Mouse (Mus musculus) intestine, embryonic 16.5 days (tissue): ENCODE measurements around the gene Apobec1. TPM values are rescaled to one million over a fixed set of nuclear protein-coding genes. Genes with fewer than 3 reads are reported as not detected.

Source experiments
- ATAC-seq: fragments of 200-750 bp; cut with Nextera tagmentation; 2 replicates; pipeline ENCODE4 v1.8.0; 2017; ENCODE audit warnings: moderate TSS enrichment, moderate library complexity
- H3K27ac ChIP-seq: fragments of 300-500 bp; sonication (generic); 2 replicates; pipeline ENCODE4 v1.5.1; 2014; ENCODE audit warnings: mild to moderate bottlenecking, low read length
- H3K27me3 ChIP-seq: fragments of 300-500 bp; sonication (generic); replicated peaks from 2 replicates; pipeline ENCODE4 v1.6.1; 2014; ENCODE audit warnings: low read length, control low read depth, mixed read lengths; ENCODE audit not compliant: control insufficient read depth, insufficient read depth
- H3K36me3 ChIP-seq: fragments of 300-500 bp; sonication (generic); 2 replicates; pipeline ENCODE4 v1.6.1; 2014; ENCODE audit warnings: low read length, control low read depth; ENCODE audit not compliant: control insufficient read depth, insufficient read depth
- H3K4me1 ChIP-seq: fragments of 300-500 bp; sonication (generic); 2 replicates; pipeline ENCODE4 v1.6.1; 2014; ENCODE audit warnings: low read length, control low read depth, mixed read lengths; ENCODE audit not compliant: control insufficient read depth, insufficient read depth
- H3K4me2 ChIP-seq: fragments of 300-500 bp; sonication (generic); 2 replicates; pipeline ENCODE4 v1.6.1; 2014; ENCODE audit warnings: low read depth, low read length, control low read depth
- H3K4me3 ChIP-seq: fragments of 300-500 bp; sonication (generic); 2 replicates; pipeline ENCODE4 v1.5.1; 2014; ENCODE audit warnings: mild to moderate bottlenecking, low read length
- H3K9ac ChIP-seq: fragments of 300-500 bp; sonication (generic); 2 replicates; pipeline ENCODE4 v1.6.1; 2014; ENCODE audit warnings: low read depth, low read length
- H3K9me3 ChIP-seq: fragments of 300-500 bp; sonication (generic); 2 replicates; pipeline ENCODE4 v1.6.1; 2016; ENCODE audit warnings: low read length, control low read depth; ENCODE audit not compliant: control insufficient read depth
- WGBS: fragments of 180-500 bp; shearing (Covaris S2); extraction: QIAGEN DNeasy Blood & Tissue Kit; methylation state at CpG from one replicate; pipeline ENCODE4 v1.1.7; 2014; 5-methylcytosine and 5-hydroxymethylcytosine counted together
- polyA plus RNA-seq: library from polyadenylated mRNA; unstranded; fragments of >200 nt; fragmentation: Nextera tagmentation; extraction: Ambion mirVana; gene quantifications from 2 replicates; pipeline ENCODE4 v1.2.1, GENCODE M21; 2015

Apobec1 gene
- polyA plus RNA-seq, 1 experiment from 2014 or later: 9.1 TPM

DNA sequence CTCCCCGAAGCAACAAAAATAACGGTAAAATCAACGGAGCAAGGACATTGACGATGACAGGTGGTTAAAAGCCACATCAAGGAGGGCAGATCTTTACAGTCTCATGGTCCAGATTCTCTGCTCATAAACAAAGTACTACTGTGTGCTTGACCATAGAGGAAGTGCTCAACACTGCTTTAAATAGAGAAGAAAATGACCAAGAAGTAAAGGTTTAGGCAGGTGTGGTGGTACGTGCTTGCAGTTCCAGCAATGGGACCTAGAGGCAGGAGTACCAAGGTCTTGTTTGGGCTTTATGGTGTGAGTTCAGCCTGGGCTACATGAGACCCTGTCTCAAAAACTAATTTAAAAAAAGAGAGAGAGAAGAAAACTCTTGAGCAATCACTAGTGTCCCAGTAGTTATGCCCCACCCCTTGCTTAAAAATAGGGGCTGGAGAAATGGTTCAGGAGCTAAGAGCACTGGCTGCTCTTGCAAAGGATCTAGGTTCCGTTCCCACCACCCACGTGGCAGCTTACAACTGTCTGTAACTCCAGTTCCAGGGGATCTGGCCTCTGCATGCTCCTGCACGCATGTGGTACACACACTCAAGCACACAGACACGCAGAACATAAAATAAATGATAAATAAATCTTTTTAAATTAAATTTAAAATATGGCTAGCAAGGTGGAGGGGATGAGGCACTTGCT is 3.0 kb downstream of the Apobec1 start:
- H3K4me1 ChIP-seq: no peaks in the 10 kb centered on the region
- no peaks in the 10 kb centered on the region for H3K9me3 ChIP-seq
- H3K27ac ChIP-seq: no peak overlapping the region
- no peak overlapping the region for H3K4me2 ChIP-seq
- H3K36me3 ChIP-seq: no peaks in the 10 kb centered on the region
- no peak overlapping the region for H3K9ac ChIP-seq
- H3K4me3 ChIP-seq: no peak overlapping the region
- ATAC-seq: no peak
- 91% methylated on average over 9 of the region's 9 CpGs for WGBS
- H3K27me3 ChIP-seq: no peaks in the 10 kb centered on the region

DNA sequence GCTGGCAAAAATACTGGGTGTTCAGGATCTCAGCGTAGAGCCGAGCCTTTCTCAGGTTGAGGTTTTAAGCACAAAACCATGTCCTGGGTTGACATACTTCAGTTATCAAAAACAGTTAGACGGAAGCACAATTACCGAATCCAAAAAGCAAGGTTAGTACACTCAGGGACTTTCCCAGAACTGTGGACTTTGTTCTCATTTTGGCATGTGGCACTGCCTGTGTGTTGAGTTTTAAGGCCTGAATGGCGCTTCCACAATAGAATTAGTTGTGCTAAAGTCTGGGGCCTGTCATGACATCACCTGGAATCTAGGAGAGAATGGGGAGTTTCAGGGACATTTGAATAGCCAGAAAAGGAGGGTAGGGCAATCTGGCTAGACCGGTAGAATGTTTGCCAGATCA is 3.8 kb downstream of the Apobec1 start:
- H3K9me3 ChIP-seq: no peaks in the 10 kb centered on the region
- no peaks in the 10 kb centered on the region for H3K36me3 ChIP-seq
- H3K4me1 ChIP-seq: no peaks in the 10 kb centered on the region
- no peak overlapping the region for H3K4me2 ChIP-seq
- H3K27me3 ChIP-seq: no peaks in the 10 kb centered on the region
- WGBS: 87% methylated on average over 6 of the region's 6 CpGs
- no peak for ATAC-seq
- H3K4me3 ChIP-seq: no peak overlapping the region
- H3K27ac ChIP-seq: no peak overlapping the region
- H3K9ac ChIP-seq: no peak overlapping the region

DNA sequence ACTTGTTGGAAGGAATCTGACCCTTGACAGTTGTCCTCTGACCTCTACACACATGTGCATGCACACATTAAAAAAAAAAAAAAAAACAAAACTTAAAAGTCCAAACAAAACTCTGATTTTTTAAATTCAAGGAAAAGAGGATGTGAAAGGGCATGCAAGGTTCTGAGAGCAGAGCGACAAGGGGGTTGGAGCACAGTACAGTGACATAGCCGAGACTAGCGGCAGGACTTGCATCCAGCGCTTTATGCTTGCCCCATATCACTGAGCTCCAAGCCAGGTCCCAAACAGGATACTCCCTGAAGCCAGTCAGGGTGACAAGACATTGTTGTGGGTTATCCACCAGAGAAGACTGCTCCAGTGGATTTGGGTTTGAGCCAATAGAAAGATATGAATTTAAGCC is 4.2 kb downstream of the Apobec1 start:
- no peak for ATAC-seq
- Histone ChIP-seq H3K9me3 (no peaks in the 10 kb centered on the region), H3K27me3 (no peaks in the 10 kb centered on the region), H3K4me2 (no peak overlapping the region), H3K27ac (no peak overlapping the region), H3K4me1 (no peaks in the 10 kb centered on the region), H3K36me3 (no peaks in the 10 kb centered on the region), H3K9ac (no peak overlapping the region), H3K4me3 (no peak overlapping the region)
- WGBS: 96% methylated on average over 4 of the region's 4 CpGs

DNA sequence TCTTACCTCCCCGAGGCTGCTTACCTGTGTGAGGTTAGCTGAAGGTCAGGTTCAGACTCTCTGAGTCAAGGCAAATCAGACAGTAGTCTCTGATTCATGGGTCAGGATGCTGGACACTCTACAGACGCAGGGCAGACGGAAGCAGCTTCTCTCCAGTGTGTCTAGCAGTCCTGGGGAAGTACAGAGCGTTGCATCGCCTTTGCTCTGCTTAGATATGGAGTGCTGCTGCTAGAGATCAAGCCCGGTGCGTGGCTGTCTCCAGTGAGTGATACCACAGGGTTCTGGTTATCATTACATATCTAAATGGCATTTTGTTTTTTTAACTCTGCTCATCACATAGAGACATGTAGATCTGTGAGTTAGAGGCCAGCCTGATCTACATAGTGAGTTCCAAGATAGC is 5.6 kb downstream of the Apobec1 start:
- Histone ChIP-seq H3K4me3 (no peak overlapping the region), H3K27ac (no peak overlapping the region), H3K4me2 (no peak overlapping the region), H3K27me3 (no peaks in the 10 kb centered on the region), H3K36me3 (no peaks in the 10 kb centered on the region), H3K4me1 (no peaks in the 10 kb centered on the region), H3K9me3 (no peaks in the 10 kb centered on the region), H3K9ac (no peak overlapping the region)
- no peak for ATAC-seq
- 58% methylated on average over 7 of the region's 7 CpGs for WGBS

DNA sequence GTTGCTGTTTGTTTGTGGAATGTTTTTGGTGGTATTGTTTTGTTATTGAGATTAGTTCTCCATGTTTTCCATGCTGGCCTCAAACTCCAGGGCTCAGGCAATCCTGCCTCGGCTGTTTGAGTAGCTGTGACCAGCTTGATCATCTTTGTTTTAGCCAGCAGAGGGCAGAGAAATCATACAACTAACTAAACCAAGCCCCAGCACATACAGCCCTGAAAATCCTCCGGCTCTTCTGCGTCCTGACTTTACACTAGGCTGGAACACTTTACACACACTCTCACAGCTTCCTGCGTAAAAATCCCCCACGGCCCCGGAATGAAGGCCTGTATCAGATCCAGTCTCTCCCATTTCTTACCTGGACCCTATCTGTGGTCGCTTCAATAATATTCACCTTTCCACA is 6.6 kb downstream of the Apobec1 start:
- 21% methylated on average over 7 of the region's 7 CpGs for WGBS
- ATAC-seq: no peak
- H3K4me2 ChIP-seq: no peak overlapping the region
- H3K4me3 ChIP-seq: no peak overlapping the region
- no peaks in the 10 kb centered on the region for H3K27me3 ChIP-seq
- no peak overlapping the region for H3K9ac ChIP-seq
- H3K27ac ChIP-seq: no peak overlapping the region
- no peaks in the 10 kb centered on the region for H3K4me1 ChIP-seq
- no peaks in the 10 kb centered on the region for H3K9me3 ChIP-seq
- H3K36me3 ChIP-seq: no peaks in the 10 kb centered on the region

DNA sequence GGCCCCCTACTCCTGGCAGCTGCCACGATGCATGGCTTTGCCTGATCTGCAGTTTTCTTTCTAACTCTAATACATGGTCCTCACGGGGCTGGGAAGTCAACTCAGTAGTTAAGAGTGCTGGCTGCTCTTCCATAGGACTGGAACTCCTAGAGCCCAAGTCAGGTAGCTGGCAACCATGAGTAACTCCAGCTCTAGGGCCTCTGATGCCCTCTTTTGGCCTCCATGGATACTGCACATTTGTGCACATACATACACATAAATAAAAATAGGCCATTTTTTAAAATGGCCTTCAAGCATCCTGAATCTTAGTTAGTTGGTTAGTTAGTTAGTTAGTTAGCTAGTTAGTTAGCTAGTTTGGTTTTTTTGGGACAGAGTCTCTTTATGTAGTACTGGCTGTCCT is 9.3 kb downstream of the Apobec1 start:
- H3K4me2 ChIP-seq: no peak overlapping the region
- no peak overlapping the region for H3K27ac ChIP-seq
- no peaks in the 10 kb centered on the region for H3K4me1 ChIP-seq
- H3K27me3 ChIP-seq: no peaks in the 10 kb centered on the region
- 86% methylated on average over 2 of the region's 2 CpGs for WGBS
- no peaks in the 10 kb centered on the region for H3K9me3 ChIP-seq
- H3K4me3 ChIP-seq: no peak overlapping the region
- no peak overlapping the region for H3K9ac ChIP-seq
- ATAC-seq: no peak
- H3K36me3 ChIP-seq: no peaks in the 10 kb centered on the region

DNA sequence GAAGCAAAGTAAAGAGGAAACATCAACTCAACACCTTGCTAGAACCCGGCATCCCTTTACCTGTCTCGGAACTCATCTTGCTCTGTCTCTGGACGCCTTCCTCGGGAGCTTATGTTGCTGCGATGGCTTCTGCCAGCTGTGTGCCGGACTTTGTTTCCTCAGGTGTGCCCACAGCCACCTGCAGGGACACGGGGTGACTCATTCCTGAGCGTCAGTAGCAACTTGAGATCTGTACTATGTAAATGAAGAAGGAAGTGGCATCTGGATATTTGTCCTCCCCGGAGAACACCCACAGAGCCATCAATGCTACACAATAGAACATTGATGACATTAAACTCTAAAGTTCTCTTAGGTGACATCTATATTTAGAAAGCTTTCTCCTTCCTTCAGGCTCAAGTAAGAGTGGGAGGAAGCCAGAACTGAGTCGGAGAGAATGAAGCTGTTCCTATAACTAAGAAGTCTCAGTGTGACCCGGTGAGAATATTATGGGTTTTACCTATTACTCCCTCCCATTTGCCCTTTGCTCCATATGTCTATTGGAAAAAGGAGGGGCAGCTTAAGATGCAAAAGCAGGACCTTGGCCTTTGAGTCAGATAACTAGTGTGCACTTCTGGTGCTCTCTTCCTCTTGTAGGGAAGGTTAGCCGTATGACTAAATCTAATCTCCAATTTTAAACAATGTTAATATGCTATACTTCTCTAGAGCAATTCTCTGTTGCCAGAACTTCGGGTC is 11.1 kb downstream of the Apobec1 start:
- Histone ChIP-seq H3K9ac (no peak overlapping the region), H3K27ac (peak overlapping the region; percentile 87), H3K36me3 (no peaks in the 10 kb centered on the region), H3K27me3 (no peaks in the 10 kb centered on the region), H3K4me1 (no peaks in the 10 kb centered on the region), H3K4me3 (peak overlapping the region; percentile 20), H3K4me2 (0 out of 2 replicates have a peak overlapping the region, but pooled peaks have one; percentile 21), H3K9me3 (no peaks in the 10 kb centered on the region)
- WGBS: 65% methylated on average over 13 of the region's 13 CpGs
- peak; percentile 96 for ATAC-seq

DNA sequence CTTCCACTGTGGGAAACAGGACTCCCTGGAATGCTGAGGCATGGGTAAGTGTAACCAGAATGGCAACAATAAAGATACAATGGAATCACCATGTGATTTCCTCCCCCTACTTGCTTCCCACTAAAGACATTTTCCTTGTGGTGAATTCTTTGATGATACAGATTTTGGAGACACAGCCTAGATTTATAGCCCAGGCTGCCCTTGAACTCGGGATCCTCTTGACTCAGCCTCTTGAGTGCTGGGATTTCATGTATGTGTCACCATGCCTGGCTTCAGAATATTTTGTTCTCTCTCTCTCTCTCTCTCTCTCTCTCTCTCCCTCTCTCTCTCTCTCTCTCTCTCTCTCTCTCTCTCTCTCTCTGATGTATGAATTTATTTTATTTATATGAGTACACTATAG is 23.2 kb downstream of the Apobec1 start:
- no peaks in the 10 kb centered on the region for H3K36me3 ChIP-seq
- no peaks in the 10 kb centered on the region for H3K9me3 ChIP-seq
- H3K27ac ChIP-seq: no peak overlapping the region
- no peak overlapping the region for H3K9ac ChIP-seq
- no peaks in the 10 kb centered on the region for H3K27me3 ChIP-seq
- H3K4me1 ChIP-seq: no peaks in the 10 kb centered on the region
- ATAC-seq: no peak
- H3K4me2 ChIP-seq: no peak overlapping the region
- no peak overlapping the region for H3K4me3 ChIP-seq
- WGBS: 73% methylated on average over 1 of the region's 1 CpGs

DNA sequence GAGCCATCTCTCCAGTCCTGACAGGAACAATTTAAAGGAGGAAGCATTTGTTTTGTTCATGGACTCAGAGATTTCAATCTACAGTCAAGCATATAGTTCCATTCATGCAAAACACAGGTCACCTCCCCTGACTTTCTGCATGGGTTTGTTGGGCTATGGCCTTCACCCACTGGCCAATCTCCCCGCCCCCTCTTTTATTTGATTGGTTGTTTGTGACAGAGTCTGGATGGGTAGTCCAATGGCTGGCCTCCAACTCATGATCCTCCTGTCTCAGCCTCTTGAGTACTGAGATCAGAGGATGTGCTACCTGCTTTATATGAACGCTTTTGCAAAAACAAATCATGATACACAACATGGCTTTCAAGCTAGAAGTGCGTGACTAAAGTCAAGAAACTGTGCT is 25.2 kb downstream of the Apobec1 start:
- no peak for ATAC-seq
- Histone ChIP-seq H3K9ac (no peak overlapping the region), H3K36me3 (no peaks in the 10 kb centered on the region), H3K27me3 (no peaks in the 10 kb centered on the region), H3K4me1 (no peaks in the 10 kb centered on the region), H3K27ac (no peak overlapping the region), H3K9me3 (no peaks in the 10 kb centered on the region), H3K4me3 (no peak overlapping the region), H3K4me2 (no peak overlapping the region)
- WGBS: 91% methylated on average over 3 of the region's 3 CpGs
